ENCODE assay signal across 8 mouse cellular contexts in the genomic region with DNA sequence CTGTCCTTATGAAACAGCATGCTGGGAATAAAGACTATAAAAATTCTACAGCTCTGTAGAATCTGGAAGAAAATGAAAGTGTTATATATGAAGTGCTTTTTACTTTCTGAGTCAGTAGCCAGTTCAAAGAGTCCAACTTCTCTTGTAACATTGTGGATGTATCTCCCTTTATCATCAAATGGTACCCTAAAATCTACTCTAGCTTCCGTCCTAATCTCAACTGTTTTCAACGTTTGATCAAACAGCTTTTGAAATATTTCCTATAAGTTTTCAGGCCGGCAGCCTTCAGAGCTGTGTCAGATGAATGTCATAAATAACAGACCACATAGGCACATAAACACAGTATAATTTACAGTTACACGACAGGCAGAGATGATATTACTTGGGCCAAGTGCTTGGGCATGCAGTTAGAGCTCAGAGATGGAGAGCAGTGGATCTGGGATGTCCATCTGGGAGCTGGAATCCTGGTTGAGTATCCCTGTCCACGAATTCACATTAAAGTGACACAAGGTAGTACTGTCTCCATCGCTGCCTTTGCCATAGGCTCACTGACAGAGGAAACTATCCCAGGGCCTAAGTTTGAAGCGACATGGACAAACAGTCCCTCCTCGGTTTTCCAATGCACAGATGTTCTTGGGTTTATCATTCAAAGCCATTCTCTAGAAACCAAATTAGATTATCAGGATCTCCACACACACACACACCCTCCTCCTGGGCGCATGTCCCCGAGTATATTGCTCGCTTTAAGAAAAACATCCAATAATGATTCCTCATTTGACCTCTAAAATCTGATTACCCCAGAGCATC. TPM values are rescaled to one million over a fixed set of nuclear protein-coding genes. Genes with fewer than 3 reads are reported as not detected.
DNase-seq lines count a peak whose midpoint lies in the region; ATAC-seq lines count a peak whose summit lies in the region.

No protein-coding gene starts in this region.

- H3K9ac ChIP-seq in heart, embryonic 11.5 days (ENCODE audit: low read depth, low read length) = no peak overlapping the region
- peak overlapping the region; percentile 91 for H3K9ac ChIP-seq in forebrain, embryonic 14.5 days (ENCODE audit: low read length)
- H3K9ac ChIP-seq in liver, embryonic 16.5 days (ENCODE audit: low read depth, low read length) = no peak overlapping the region

- H3K36me3 ChIP-seq in heart, embryonic 11.5 days (ENCODE audit: control insufficient read depth, insufficient read depth, low read length) = no peaks in the 10 kb centered on the region
- H3K36me3 ChIP-seq in forebrain, embryonic 14.5 days (ENCODE audit: control insufficient read depth, insufficient read depth, low read length) = no peaks in the 10 kb centered on the region
- no peaks in the 10 kb centered on the region for H3K36me3 ChIP-seq in liver, embryonic 16.5 days (ENCODE audit: control insufficient read depth, insufficient read depth)

- peaks cover 7% of the 10 kb centered on the region; the same call in 1 of the 2 replicates for H3K4me1 ChIP-seq in heart, embryonic 11.5 days (ENCODE audit: control insufficient read depth, insufficient read depth, low read length)
- H3K4me1 ChIP-seq in forebrain, embryonic 14.5 days (ENCODE audit: control insufficient read depth, insufficient read depth, low read length) = peaks cover 34% of the 10 kb centered on the region
- H3K4me1 ChIP-seq in liver, embryonic 16.5 days (ENCODE audit: control insufficient read depth, low read depth, low read length) = peaks cover 21% of the 10 kb centered on the region

- H3K9me3 ChIP-seq in heart, embryonic 11.5 days (replicated peaks; ENCODE audit: control insufficient read depth, low read length) = no peaks in the 10 kb centered on the region
- H3K9me3 ChIP-seq in forebrain, embryonic 14.5 days (replicated peaks; ENCODE audit: control insufficient read depth, low read length) = no peaks in the 10 kb centered on the region
- no peaks in the 10 kb centered on the region for H3K9me3 ChIP-seq in liver, embryonic 16.5 days (replicated peaks; ENCODE audit: control insufficient read depth, low read length)

- no peak overlapping the region for H3K27ac ChIP-seq in heart, embryonic 11.5 days (ENCODE audit: low read depth, low read length)
- H3K27ac ChIP-seq in forebrain, embryonic 14.5 days (ENCODE audit: low read depth, low read length) = peak overlapping the region; percentile 100; the same call in 1 of the 2 replicates
- no peak overlapping the region for H3K27ac ChIP-seq in liver, embryonic 16.5 days (ENCODE audit: low read length)

- 71% methylated on average over 11 of the region's 11 CpGs for WGBS in heart, embryonic 11.5 days (ENCODE audit: insufficient replicate concordance)
- 80% methylated on average over 11 of the region's 11 CpGs for WGBS in forebrain, embryonic 14.5 days
- 36% methylated on average over 11 of the region's 11 CpGs for WGBS in liver, embryonic 16.5 days (ENCODE audit: insufficient replicate concordance)

- no peaks in the 10 kb centered on the region for H3K27me3 ChIP-seq in heart, embryonic 11.5 days (ENCODE audit: control insufficient read depth, insufficient read depth, low read length)
- H3K27me3 ChIP-seq in forebrain, embryonic 14.5 days (replicated peaks; ENCODE audit: control insufficient read depth, insufficient read depth, low read length) = no peaks in the 10 kb centered on the region
- peaks cover 8% of the 10 kb centered on the region for H3K27me3 ChIP-seq in liver, embryonic 16.5 days (ENCODE audit: control insufficient read depth, insufficient read depth, low read depth, low read length)

- intact Hi-C loops in heart, postnatal 25 days (cut with DNase I) = loop anchor here (2.0 to 10.0 kb wide), 5 partner anchors 17 to 353 kb away; partner anchors contain the start of gene 4933402D24Rik
- intact Hi-C loops in left cerebral cortex, postnatal 25 days (cut with DNase I) = loop anchor here (5.0 kb wide), 1 partner anchor 35 kb away; no protein-coding TSS in a partner anchor

- DNase-seq in heart, postnatal 25 days (ENCODE audit: low spot score) = no peak
- DNase-seq in MEL-GATA-1-ER (ENCODE audit: extremely low read depth, low read depth) = peak; percentile 44
- no peak for DNase-seq in forebrain, embryonic 14.5 days (ENCODE audit: low spot score)
- no peak for DNase-seq in left cerebral cortex, postnatal 25 days (ENCODE audit: low spot score in 2 of 2)
- DNase-seq in natural killer cell, adult 2 months (ENCODE audit: low spot score in 2 of 2) = no peak
- DNase-seq in adrenal gland, adult 8-10 months = no peak

- ATAC-seq in heart, embryonic 11.5 days (replicated peaks; ENCODE audit: insufficient number of reproducible peaks, low FRiP score, low TSS enrichment) = no peak
- no peak for ATAC-seq in forebrain, embryonic 14.5 days
- no peak for ATAC-seq in liver, embryonic 16.5 days (ENCODE audit: low read depth)

- H3K4me3 ChIP-seq in heart, embryonic 11.5 days (ENCODE audit: low read depth, low read length) = no peak overlapping the region
- H3K4me3 ChIP-seq in forebrain, embryonic 14.5 days (ENCODE audit: low read depth, low read length) = peak overlapping the region; percentile 72
- H3K4me3 ChIP-seq in liver, embryonic 16.5 days (ENCODE audit: low read depth, low read length) = 0 out of 2 replicates have a peak overlapping the region, but pooled peaks have one; percentile 7

- H3K4me2 ChIP-seq in heart, embryonic 11.5 days = peak overlapping the region; percentile 84
- H3K4me2 ChIP-seq in forebrain, embryonic 14.5 days (ENCODE audit: low read length) = peak overlapping the region; percentile 59
- H3K4me2 ChIP-seq in liver, embryonic 16.5 days (ENCODE audit: low read depth, low read length) = peak overlapping the region; percentile 75; the same call in 1 of the 2 replicates

RNA-seq across cellular contexts. Expression of gene Klf7, which starts 4.4 kb away (rescaled TPM):
- 14.5 and 16.2 TPM in 2 replicates for polyA plus RNA-seq in heart, embryonic 11.5 days (2014; fragmentation: Nextera tagmentation; extraction: Ambion mirVana)
- total RNA-seq in heart, postnatal 25 days (2021) = 10 to 100 TPM; 18.2 to 19.1 TPM
- 63.1 and 91.4 TPM in 2 replicates for polyA plus RNA-seq in forebrain, embryonic 14.5 days (2014; fragmentation: Nextera tagmentation; extraction: Ambion mirVana)
- polyA plus RNA-seq in liver, embryonic 16.5 days (2015; fragmentation: Nextera tagmentation; extraction: Ambion mirVana) = 5.4 and 7.8 TPM in 2 replicates
- total RNA-seq in left cerebral cortex, postnatal 25 days (2021) = 10 to 100 TPM; 40.9 to 44.0 TPM
- total RNA-seq in adrenal gland, adult 8-10 months (2022) = 10 to 100 TPM; 15.1 to 32.1 (median 27.0) TPM
